Mouse (Mus musculus): ENCODE data around the gene Tgfa. TPM values are rescaled to one million over a fixed set of nuclear protein-coding genes. Genes with fewer than 3 reads are reported as not detected.

The Tgfa gene
- 10 to 100 TPM; 16.3 to 18.5 TPM for total RNA-seq (2021)
- long read RNA-seq, experiment 1, full-length matches to known transcripts = 10 of 19 reads
- long read RNA-seq, experiment 1, partial matches to known transcripts = 2 of 19 reads
- long read RNA-seq, experiment 1, other reads (novel, unspliced or antisense) = 7 of 19 reads
- long read RNA-seq, experiment 2, full-length matches to known transcripts = 12 of 20 reads
- long read RNA-seq, experiment 2, partial matches to known transcripts = 3 of 20 reads
- long read RNA-seq, experiment 2, other reads (novel, unspliced or antisense) = 5 of 20 reads

GRCm38 (mm10) chr6:86194941-86195932, at the start of gene Tgfa:
Gene Tgfa, plus strand, starts transcription at chr6:86195223.
- peak in 1 of 2 experiments; percentile 54 for DNase-seq (ENCODE audit: low spot score in 2 of 2)
- intact Hi-C loops (cut with DNase I) = loop anchor here (5.0 kb wide), 4 partner anchors 53 to 157 kb away; no protein-coding TSS in a partner anchor

GRCm38 (mm10) chr6:86148518-86148917, 46.5 kb upstream of the Tgfa start:
- no peak for DNase-seq (ENCODE audit: low spot score in 2 of 2)
- intact Hi-C loops (cut with DNase I) = no loop called here

- DNase-seq (ENCODE audit: low spot score in 2 of 2) = no peak
- intact Hi-C loops (cut with DNase I) = no loop called here
These were observed 46.0 kb upstream of the Tgfa start for GRCm38 (mm10) chr6:86149001-86149400.

- intact Hi-C loops (cut with DNase I) = no loop called here
- DNase-seq (ENCODE audit: low spot score in 2 of 2) = no peak
These were observed 42.3 kb upstream of the Tgfa start for GRCm38 (mm10) chr6:86152676-86153075.

- DNase-seq (ENCODE audit: low spot score in 2 of 2) = no peak
These were observed 41.5 kb upstream of the Tgfa start for GRCm38 (mm10) chr6:86153436-86153990.

GRCm38 (mm10) chr6:86154006-86154405, 41.0 kb upstream of the Tgfa start:
- intact Hi-C loops (cut with DNase I) = no loop called here
- no peak for DNase-seq (ENCODE audit: low spot score in 2 of 2)

More at GRCm38 (mm10) chr6:86153436-86153990, 41.5 kb upstream of the Tgfa start:
- intact Hi-C loops (cut with DNase I) = no loop called here

GRCm38 (mm10) chr6:86154481-86154880, 40.5 kb upstream of the Tgfa start:
- intact Hi-C loops (cut with DNase I) = no loop called here
- no peak for DNase-seq (ENCODE audit: low spot score in 2 of 2)

GRCm38 (mm10) chr6:86157253-86158234, 37.5 kb upstream of the Tgfa start:
- intact Hi-C loops (cut with DNase I) = no loop called here
- peak in 1 of 2 experiments; percentile 9 for DNase-seq (ENCODE audit: low spot score in 2 of 2)

GRCm38 (mm10) chr6:86160878-86161277, 34.1 kb upstream of the Tgfa start:
- DNase-seq (ENCODE audit: low spot score in 2 of 2) = no peak
- intact Hi-C loops (cut with DNase I) = no loop called here

GRCm38 (mm10) chr6:86161586-86161985, 33.4 kb upstream of the Tgfa start:
- DNase-seq (ENCODE audit: low spot score in 2 of 2) = no peak
- intact Hi-C loops (cut with DNase I) = no loop called here

GRCm38 (mm10) chr6:86164028-86164427, 31.0 kb upstream of the Tgfa start:
- intact Hi-C loops (cut with DNase I) = no loop called here
- no peak for DNase-seq (ENCODE audit: low spot score in 2 of 2)

- no peak for DNase-seq (ENCODE audit: low spot score in 2 of 2)
- intact Hi-C loops (cut with DNase I) = no loop called here
These were observed 28.6 kb upstream of the Tgfa start for GRCm38 (mm10) chr6:86166426-86166825.

GRCm38 (mm10) chr6:86167851-86168250, 27.2 kb upstream of the Tgfa start:
- DNase-seq (ENCODE audit: low spot score in 2 of 2) = no peak
- intact Hi-C loops (cut with DNase I) = no loop called here

- intact Hi-C loops (cut with DNase I) = no loop called here
- DNase-seq (ENCODE audit: low spot score in 2 of 2) = no peak
These were observed 25.9 kb upstream of the Tgfa start for GRCm38 (mm10) chr6:86169166-86169565.

GRCm38 (mm10) chr6:86176236-86176635, 18.8 kb upstream of the Tgfa start:
- intact Hi-C loops (cut with DNase I) = no loop called here
- no peak for DNase-seq (ENCODE audit: low spot score in 2 of 2)

GRCm38 (mm10) chr6:86176721-86177120, 18.3 kb upstream of the Tgfa start:
- DNase-seq (ENCODE audit: low spot score in 2 of 2) = no peak

GRCm38 (mm10) chr6:86177331-86177982, 17.6 kb upstream of the Tgfa start:
- intact Hi-C loops (cut with DNase I) = no loop called here
- no peak for DNase-seq (ENCODE audit: low spot score in 2 of 2)

More at GRCm38 (mm10) chr6:86176721-86177120, 18.3 kb upstream of the Tgfa start:
- intact Hi-C loops (cut with DNase I) = no loop called here

- intact Hi-C loops (cut with DNase I) = no loop called here
- DNase-seq (ENCODE audit: low spot score in 2 of 2) = no peak
These were observed 14.4 kb upstream of the Tgfa start for GRCm38 (mm10) chr6:86180617-86181016.

Measured in left cerebral cortex, postnatal 14 days (tissue).